Mouse (Mus musculus) kidney, adult 2 months (tissue): Measurements from ENCODE around the gene Neurod2. TPM values are rescaled to one million over a fixed set of nuclear protein-coding genes. Genes with fewer than 3 reads are reported as not detected.
A peak's percentile ranks its signal among the peaks of the same experiment; 100 is the strongest.

Experiments used
- DNase-seq: peaks from one replicate; pipeline ENCODE4 v3.0.0; 2021
- H3K27ac ChIP-seq: fragments of 200-500 bp; 2 replicates; pipeline ENCODE4 v1.5.1; 2012; ENCODE audit warnings: low read depth, low read length, control low read depth, inconsistent platforms; ENCODE audit not compliant: insufficient read depth
- H3K27me3 ChIP-seq: fragments of 200-500 bp; replicated peaks from 2 replicates; pipeline ENCODE4 v1.6.1; 2012; ENCODE audit warnings: mild to moderate bottlenecking, moderate library complexity, low read length, inconsistent platforms; ENCODE audit not compliant: control insufficient read depth, insufficient read depth
- H3K36me3 ChIP-seq: fragments of 200-500 bp; 2 replicates; pipeline ENCODE4 v1.6.1; 2012; ENCODE audit warnings: mild to moderate bottlenecking, moderate library complexity, low read length, inconsistent platforms; ENCODE audit not compliant: control insufficient read depth, insufficient read depth
- H3K4me1 ChIP-seq: fragments of 200-500 bp; 2 replicates; pipeline ENCODE4 v1.6.1; 2011; ENCODE audit warnings: low read length; ENCODE audit not compliant: control insufficient read depth, insufficient read depth
- H3K4me3 ChIP-seq: fragments of 200-500 bp; 2 replicates; pipeline ENCODE4 v1.5.1; 2011; ENCODE audit warnings: mild to moderate bottlenecking, low read depth, low read length, control low read depth; ENCODE audit not compliant: insufficient read depth
- CTCF ChIP-seq: fragments of 200-500 bp; conservative IDR thresholded peaks from 2 replicates; pipeline ENCODE4 v1.5.1; 2011; ENCODE audit warnings: low read depth, mild to moderate bottlenecking, control low read depth, low read length, moderate library complexity, mixed read lengths; ENCODE audit not compliant: insufficient read depth, insufficient read length
- POLR2A ChIP-seq: fragments of 200-500 bp; IDR thresholded peaks from one replicate; pipeline ENCODE4 v1.6.1; 2011; ENCODE audit warnings: low read depth, low read length, control low read depth
- WGBS: fragments of 180-500 bp; shearing (Covaris S2); methylation state at CpG from one replicate; pipeline ENCODE4 v1.1.7; 2018; 5-methylcytosine and 5-hydroxymethylcytosine counted together
- polyA plus RNA-seq: library from polyadenylated mRNA; depleted of rRNA; stranded (reverse); fragments of >200 nt; gene quantifications from 2 replicates; pipeline ENCODE4 v1.2.3, GENCODE M21; 2012

Gene Neurod2
- polyA plus RNA-seq, 1 experiment, result not detected

DNA sequence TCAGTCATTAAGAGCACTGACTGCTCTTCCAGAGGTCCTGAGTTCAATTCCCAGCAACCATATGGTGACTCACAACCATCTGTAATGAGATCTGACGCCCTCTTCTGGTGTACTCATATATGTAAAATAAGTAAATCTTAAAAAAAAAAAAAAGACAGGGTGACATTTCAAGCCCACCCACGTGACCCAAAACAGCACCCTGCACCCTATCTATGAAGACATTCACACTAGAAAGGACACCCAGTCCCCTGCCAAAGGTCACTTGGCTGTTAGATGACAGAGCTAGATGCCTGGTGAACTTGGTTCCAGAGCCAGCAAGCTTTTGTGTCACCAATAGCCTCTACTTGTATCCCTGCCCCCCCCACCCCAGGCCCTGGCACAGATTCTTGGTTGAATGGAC lies 36.4 kb downstream of the Neurod2 start:
- peak; percentile 40 for DNase-seq
- Histone ChIP-seq H3K4me1 (peaks cover 14% of the 10 kb centered on the region; the same call in 1 of the 2 replicates), H3K4me3 (no peak overlapping the region), H3K36me3 (no peaks in the 10 kb centered on the region), H3K27ac (no peak overlapping the region), H3K27me3 (no peaks in the 10 kb centered on the region)
- TF ChIP-seq CTCF (no peak), POLR2A (no peak)
- WGBS, result 50% methylated on average over 2 of the region's 2 CpGs

DNA sequence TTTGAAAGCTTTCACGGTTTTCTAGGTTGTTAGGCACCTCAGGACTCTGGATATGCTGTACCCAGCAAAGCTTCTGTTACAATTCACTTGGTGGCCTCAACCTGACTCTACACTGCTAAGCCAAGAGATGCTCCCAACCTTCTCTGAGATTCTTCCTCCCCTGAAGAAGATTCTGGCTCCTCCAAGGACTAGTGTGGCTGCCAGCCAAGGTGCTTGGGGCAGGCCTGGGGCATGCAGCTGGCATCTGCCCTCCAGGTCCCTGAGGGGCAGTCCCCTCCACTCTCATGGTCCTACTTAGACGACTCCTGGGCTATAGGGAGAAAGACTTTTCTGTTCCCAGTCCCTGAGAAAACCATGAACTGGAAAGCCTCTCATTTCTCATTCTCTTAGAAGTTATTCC lies 38.5 kb downstream of the Neurod2 start:
- no peaks in the 10 kb centered on the region for H3K36me3 ChIP-seq
- 77% methylated on average over 2 of the region's 2 CpGs for whole genome bisulfite sequencing
- no peak overlapping the region for H3K4me3 ChIP-seq
- no peak for TF ChIP-seq CTCF
- no peak for TF ChIP-seq POLR2A
- H3K27me3 ChIP-seq, result no peaks in the 10 kb centered on the region
- H3K4me1 ChIP-seq, result peaks cover 3% of the 10 kb centered on the region; the same call in 1 of the 2 replicates
- no peak for DNase-seq
- H3K27ac ChIP-seq, result no peak overlapping the region

DNA sequence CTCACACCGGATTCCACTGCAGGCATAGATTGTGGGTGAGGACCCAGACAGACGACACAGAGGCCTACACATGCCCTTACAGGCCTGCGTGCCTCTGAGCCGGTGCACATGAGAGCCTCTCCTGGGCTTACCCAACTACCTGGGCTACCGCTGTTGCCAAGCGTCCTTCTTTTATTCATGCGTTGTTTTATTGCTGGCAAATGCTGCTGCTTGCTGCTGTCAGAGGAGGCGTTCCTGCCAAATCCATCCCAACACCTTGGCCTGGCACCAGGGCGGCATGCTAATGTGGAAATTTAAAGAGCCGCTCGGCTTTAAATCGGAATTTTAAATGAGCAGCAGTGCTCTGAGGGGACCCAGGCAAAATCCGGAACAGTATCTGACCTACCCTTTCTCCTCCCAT lies 39.6 kb downstream of the Neurod2 start:
- Histone ChIP-seq H3K27ac (no peak overlapping the region), H3K4me1 (peaks cover 3% of the 10 kb centered on the region; the same call in 1 of the 2 replicates), H3K27me3 (no peaks in the 10 kb centered on the region), H3K36me3 (no peaks in the 10 kb centered on the region), H3K4me3 (no peak overlapping the region)
- TF ChIP-seq CTCF (no peak), POLR2A (no peak)
- peak; percentile 76 for DNase-seq
- 48% methylated on average over 13 of the region's 13 CpGs for WGBS

DNA sequence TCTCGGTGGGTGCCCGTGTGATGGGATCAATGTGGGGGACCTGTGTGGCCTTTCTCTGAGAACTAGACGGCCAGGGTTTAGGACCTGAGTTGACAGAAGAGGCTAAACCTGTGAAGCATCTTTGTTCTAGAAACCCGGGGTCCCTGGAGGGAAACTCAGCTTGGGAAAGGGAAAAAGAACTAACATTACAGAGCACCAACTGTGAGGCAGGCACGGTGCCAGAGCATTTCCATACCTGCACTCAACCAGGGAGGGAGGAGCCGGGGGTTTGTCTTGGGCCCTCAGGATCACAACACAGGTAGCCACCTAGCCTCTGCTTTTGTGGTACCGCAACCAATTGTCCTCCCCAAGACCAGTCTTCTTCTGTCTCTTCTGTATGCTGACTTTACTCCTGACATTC lies 41.5 kb downstream of the Neurod2 start:
- Histone ChIP-seq H3K27me3 (no peaks in the 10 kb centered on the region), H3K36me3 (no peaks in the 10 kb centered on the region), H3K4me1 (no peaks in the 10 kb centered on the region), H3K4me3 (no peak overlapping the region), H3K27ac (no peak overlapping the region)
- TF ChIP-seq POLR2A, result no peak
- no peak for TF ChIP-seq CTCF
- DNase-seq, result no peak
- WGBS, result 52% methylated on average over 7 of the region's 7 CpGs

DNA sequence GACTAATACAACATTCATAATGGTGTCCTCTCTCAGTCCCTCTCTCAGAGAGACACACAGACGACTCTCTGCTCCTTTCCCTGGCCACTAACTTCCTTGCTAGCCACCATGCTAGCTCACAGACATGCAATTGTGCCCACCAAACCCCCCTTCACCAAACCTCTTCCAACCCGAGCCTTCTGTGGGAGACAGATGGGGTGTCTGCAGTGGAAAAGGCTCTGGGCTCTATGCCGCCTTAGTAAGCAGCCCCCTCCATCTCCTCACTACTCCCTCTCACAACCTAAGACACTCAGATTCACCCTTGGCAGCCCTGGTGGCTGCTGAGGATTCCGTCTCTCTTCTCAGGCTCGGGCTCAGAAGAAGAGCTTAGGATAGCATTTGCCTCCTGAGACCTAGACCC lies 41.9 kb downstream of the Neurod2 start:
- H3K4me1 ChIP-seq, result no peaks in the 10 kb centered on the region
- H3K27ac ChIP-seq, result no peak overlapping the region
- no peaks in the 10 kb centered on the region for H3K27me3 ChIP-seq
- no peak for DNase-seq
- H3K36me3 ChIP-seq, result no peaks in the 10 kb centered on the region
- TF ChIP-seq CTCF, result no peak
- TF ChIP-seq POLR2A, result no peak
- 61% methylated on average over 5 of the region's 5 CpGs for WGBS
- no peak overlapping the region for H3K4me3 ChIP-seq

DNA sequence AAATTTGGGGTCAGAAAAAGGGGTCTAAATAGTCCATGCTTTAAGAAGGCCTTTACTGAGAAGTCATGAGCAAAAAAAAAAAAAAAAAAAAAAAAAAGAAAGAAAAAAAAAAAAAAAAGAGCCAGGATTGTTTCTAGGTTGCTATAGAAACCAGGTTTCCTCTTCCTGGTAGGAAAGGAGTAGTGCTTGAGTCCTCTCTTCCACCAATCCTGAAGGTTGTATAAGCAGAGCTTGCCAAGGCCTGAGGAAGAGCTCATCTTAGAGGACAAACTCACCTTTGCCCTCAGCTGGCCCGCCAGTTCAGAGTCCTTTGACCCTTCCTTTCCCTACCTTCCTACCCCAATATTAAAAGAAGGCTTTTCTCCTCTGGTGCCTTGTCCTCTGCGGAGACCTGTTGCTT lies 44.1 kb downstream of the Neurod2 start:
- Histone ChIP-seq H3K4me3 (no peak overlapping the region), H3K36me3 (no peaks in the 10 kb centered on the region), H3K27ac (no peak overlapping the region), H3K4me1 (no peaks in the 10 kb centered on the region), H3K27me3 (no peaks in the 10 kb centered on the region)
- WGBS, result 58% methylated on average over 2 of the region's 2 CpGs
- no peak for DNase-seq
- TF ChIP-seq POLR2A (no peak), CTCF (no peak)

DNA sequence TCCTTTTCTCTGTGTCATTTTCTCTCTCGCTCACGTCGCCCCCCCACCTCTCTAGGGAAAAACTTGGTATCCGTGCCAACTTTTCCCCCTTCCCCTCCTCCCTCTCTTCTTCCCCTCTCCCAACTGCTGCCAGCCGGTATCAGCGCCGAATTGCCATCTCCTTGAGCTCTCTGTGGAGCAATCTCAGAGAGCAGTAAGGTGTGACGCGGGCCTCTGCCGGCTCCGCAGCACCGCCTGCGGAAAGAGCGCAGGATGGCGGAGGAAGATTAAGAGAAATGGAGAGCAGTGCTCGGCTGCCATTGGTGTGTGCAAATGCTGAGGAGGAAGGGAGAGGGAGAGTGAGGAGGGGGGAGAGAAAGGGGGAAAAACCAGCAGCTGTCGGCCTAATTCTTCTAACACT lies 45.2 kb downstream of the Neurod2 start:
- Histone ChIP-seq H3K27ac (no peak overlapping the region), H3K36me3 (no peaks in the 10 kb centered on the region), H3K4me1 (no peaks in the 10 kb centered on the region), H3K27me3 (no peaks in the 10 kb centered on the region), H3K4me3 (no peak overlapping the region)
- 6% methylated on average over 14 of the region's 17 CpGs for WGBS
- TF ChIP-seq CTCF, result no peak
- no peak for TF ChIP-seq POLR2A
- no peak for DNase-seq
